In the genomic region with DNA sequence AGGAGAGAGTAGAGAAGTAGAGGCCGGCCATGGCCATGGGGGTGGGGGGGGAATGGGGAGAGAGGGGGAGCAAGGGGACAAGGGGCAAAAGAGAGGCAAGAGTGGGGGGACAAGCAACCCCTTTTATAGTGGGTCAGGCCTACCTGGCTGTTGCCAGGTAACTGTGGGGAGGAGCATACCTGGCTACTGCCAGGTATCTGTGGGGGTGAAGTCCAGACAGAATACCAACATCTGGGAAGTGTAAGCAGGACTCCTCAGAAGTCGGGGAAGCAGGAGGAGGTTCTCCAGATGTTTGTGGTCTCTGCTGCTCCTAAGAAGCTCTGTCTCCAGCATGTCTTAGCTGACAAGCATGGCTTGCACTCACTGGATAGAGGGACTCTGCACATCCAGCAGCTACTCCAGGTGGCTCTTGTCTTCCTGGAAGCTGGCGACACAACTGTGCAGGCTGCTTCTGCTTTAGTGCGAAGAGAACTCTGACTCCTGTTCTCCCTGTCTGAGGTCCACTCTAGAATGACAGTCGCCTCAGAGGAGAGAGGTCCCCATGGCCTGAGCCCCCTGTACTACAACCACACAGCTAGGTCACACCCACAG, we compare ENCODE assay signal across 30 mouse cellular contexts. TPM values are rescaled to one million over a fixed set of nuclear protein-coding genes. Genes with fewer than 3 reads are reported as not detected.
DNase-seq lines count a peak whose midpoint lies in the region; ATAC-seq lines count a peak whose summit lies in the region.
"Had no signal": no experiment of that assay in that cellular context is flagged by ENCODE, and none has a peak within 500 bp of the region (broad histone marks: within the 10 kb centered on the region; RNA-seq: fewer than 3 reads in every experiment).

No protein-coding gene starts in this region.

- H3K9ac ChIP-seq in forebrain, embryonic 11.5 days (ENCODE audit: low read length), result no peak overlapping the region
- no peak overlapping the region for H3K9ac ChIP-seq in kidney, embryonic 14.5 days (ENCODE audit: low read depth, low read length)
- no peak overlapping the region for H3K9ac ChIP-seq in lung, embryonic 16.5 days (ENCODE audit: low read length)
- H3K9ac ChIP-seq in stomach, embryonic 15.5 days, result no peak overlapping the region
- H3K9ac ChIP-seq: embryonic facial prominence, embryonic 15.5 days; heart, embryonic 13.5 days; hindbrain, embryonic 12.5 days; limb, embryonic 15.5 days; liver, embryonic 13.5 days; midbrain, embryonic 13.5 days had no signal

- no peaks in the 10 kb centered on the region for H3K4me1 ChIP-seq in forebrain, embryonic 11.5 days (replicated peaks; ENCODE audit: control insufficient read depth, insufficient read depth, low read length)
- H3K4me1 ChIP-seq in forebrain, embryonic 10.5 days, result peaks cover 14% of the 10 kb centered on the region
- peaks cover 15% of the 10 kb centered on the region for H3K4me1 ChIP-seq in kidney, embryonic 14.5 days (ENCODE audit: control insufficient read depth, insufficient read depth, low read length)
- H3K4me1 ChIP-seq in lung, embryonic 16.5 days (replicated peaks; ENCODE audit: control insufficient read depth, insufficient read depth, low read length), result peaks cover 9% of the 10 kb centered on the region
- H3K4me1 ChIP-seq in stomach, embryonic 15.5 days, result peaks cover 9% of the 10 kb centered on the region; the same call in 1 of the 2 replicates
- H3K4me1 ChIP-seq: liver, embryonic 13.5 days; midbrain, embryonic 13.5 days had no signal

- H3K4me3 ChIP-seq in forebrain, embryonic 11.5 days (ENCODE audit: low read depth, low read length), result no peak overlapping the region
- H3K4me3 ChIP-seq in forebrain, embryonic 10.5 days, result no peak overlapping the region
- no peak overlapping the region for H3K4me3 ChIP-seq in kidney, embryonic 14.5 days (ENCODE audit: low read length)
- no peak overlapping the region for H3K4me3 ChIP-seq in lung, embryonic 16.5 days (ENCODE audit: low read length)
- no peak overlapping the region for H3K4me3 ChIP-seq in stomach, embryonic 15.5 days (replicated peaks)
- H3K4me3 ChIP-seq: embryonic facial prominence, embryonic 10.5 days; embryonic facial prominence, embryonic 15.5 days; heart, embryonic 13.5 days; hindbrain, embryonic 12.5 days; limb, embryonic 10.5 days; limb, embryonic 15.5 days; liver, embryonic 13.5 days; midbrain, embryonic 13.5 days had no signal

- H3K9me3 ChIP-seq in forebrain, embryonic 11.5 days (ENCODE audit: control insufficient read depth, low read length), result no peaks in the 10 kb centered on the region
- no peaks in the 10 kb centered on the region for H3K9me3 ChIP-seq in forebrain, embryonic 10.5 days
- H3K9me3 ChIP-seq in kidney, embryonic 14.5 days (ENCODE audit: control insufficient read depth, low read length), result no peaks in the 10 kb centered on the region
- H3K9me3 ChIP-seq in lung, embryonic 16.5 days (ENCODE audit: control insufficient read depth, low read length), result no peaks in the 10 kb centered on the region
- no peaks in the 10 kb centered on the region for H3K9me3 ChIP-seq in stomach, embryonic 15.5 days
- H3K9me3 ChIP-seq: embryonic facial prominence, embryonic 10.5 days; embryonic facial prominence, embryonic 15.5 days; G1E; heart, embryonic 13.5 days; hindbrain, embryonic 12.5 days; limb, embryonic 10.5 days; limb, embryonic 15.5 days; liver, embryonic 13.5 days; midbrain, embryonic 13.5 days had no signal

- H3K36me3 ChIP-seq in forebrain, embryonic 11.5 days (ENCODE audit: control insufficient read depth, insufficient read depth, low read length), result no peaks in the 10 kb centered on the region
- H3K36me3 ChIP-seq in forebrain, embryonic 10.5 days (replicated peaks), result no peaks in the 10 kb centered on the region
- no peaks in the 10 kb centered on the region for H3K36me3 ChIP-seq in kidney, embryonic 14.5 days (ENCODE audit: control insufficient read depth, insufficient read depth, low read length)
- no peaks in the 10 kb centered on the region for H3K36me3 ChIP-seq in lung, embryonic 16.5 days (ENCODE audit: control insufficient read depth, insufficient read depth, low read length)
- H3K36me3 ChIP-seq in stomach, embryonic 15.5 days, result no peaks in the 10 kb centered on the region
- H3K36me3 ChIP-seq: embryonic facial prominence, embryonic 10.5 days; embryonic facial prominence, embryonic 15.5 days; G1E; heart, embryonic 13.5 days; hindbrain, embryonic 12.5 days; limb, embryonic 10.5 days; limb, embryonic 15.5 days; liver, embryonic 13.5 days; midbrain, embryonic 13.5 days had no signal

- no peak for ATAC-seq in forebrain, embryonic 11.5 days (replicated peaks; ENCODE audit: low FRiP score)
- peak; percentile 7; the same call in 1 of the 2 replicates for ATAC-seq in kidney, embryonic 14.5 days (ENCODE audit: low FRiP score, low TSS enrichment)
- peak; percentile 49; the same call in 1 of the 2 replicates for ATAC-seq in lung, embryonic 16.5 days (ENCODE audit: low read depth)
- 0 out of 2 replicates have a peak, but pooled peaks have one; percentile 10 for ATAC-seq in stomach, embryonic 15.5 days (ENCODE audit: insufficient read depth, low FRiP score, low read depth)
- ATAC-seq in CD4-positive, CD25-positive, alpha-beta regulatory T cell, adult 4 months, result no peak
- ATAC-seq: forebrain, embryonic 14.5 days; midbrain, embryonic 13.5 days had no signal

- H3K4me2 ChIP-seq in forebrain, embryonic 11.5 days (ENCODE audit: low read depth, low read length, severe bottlenecking), result no peak overlapping the region
- no peak overlapping the region for H3K4me2 ChIP-seq in kidney, embryonic 14.5 days (replicated peaks; ENCODE audit: low read depth, low read length)
- H3K4me2 ChIP-seq in lung, embryonic 16.5 days (ENCODE audit: low read depth, low read length), result no peak overlapping the region
- no peak overlapping the region for H3K4me2 ChIP-seq in stomach, embryonic 15.5 days
- H3K4me2 ChIP-seq: embryonic facial prominence, embryonic 15.5 days; heart, embryonic 13.5 days; hindbrain, embryonic 12.5 days; limb, embryonic 15.5 days; liver, embryonic 13.5 days; midbrain, embryonic 13.5 days had no signal

- H3K27me3 ChIP-seq in forebrain, embryonic 11.5 days (ENCODE audit: control insufficient read depth, insufficient read depth, low read length), result no peaks in the 10 kb centered on the region
- no peaks in the 10 kb centered on the region for H3K27me3 ChIP-seq in forebrain, embryonic 10.5 days (ENCODE audit: poor library complexity, severe bottlenecking)
- H3K27me3 ChIP-seq in kidney, embryonic 14.5 days (ENCODE audit: control insufficient read depth, insufficient read depth, low read length), result no peaks in the 10 kb centered on the region
- H3K27me3 ChIP-seq in lung, embryonic 16.5 days (ENCODE audit: control insufficient read depth, insufficient read depth, low read depth, low read length), result no peaks in the 10 kb centered on the region
- H3K27me3 ChIP-seq in stomach, embryonic 15.5 days (replicated peaks), result no peaks in the 10 kb centered on the region
- H3K27me3 ChIP-seq: embryonic facial prominence, embryonic 15.5 days; heart, embryonic 13.5 days; hindbrain, embryonic 12.5 days; limb, embryonic 15.5 days; liver, embryonic 13.5 days; midbrain, embryonic 13.5 days had no signal

- DNase-seq in forebrain, embryonic 11.5 days (ENCODE audit: low spot score), result peak; percentile 10
- DNase-seq in forebrain, embryonic 10.5 days (ENCODE audit: extremely low spot score, low spot score), result no peak
- no peak for DNase-seq in kidney, adult 8-10 months
- no peak for DNase-seq in lung, adult 18-20 months
- DNase-seq: adrenal gland, postnatal 10 days; cerebellum, adult 8-10 months; cerebellum, postnatal 25 days; gastrocnemius, postnatal 14 days; heart, postnatal 14 days; layer of hippocampus, adult 9-11 months; liver, embryonic 13.5 days; lung, adult 2 months; right cerebral cortex, adult 18-20 months; spleen, adult 18-20 months had no signal

- no peak overlapping the region for H3K27ac ChIP-seq in forebrain, embryonic 11.5 days (ENCODE audit: low read depth, low read length)
- no peak overlapping the region for H3K27ac ChIP-seq in forebrain, embryonic 10.5 days
- H3K27ac ChIP-seq in kidney, embryonic 14.5 days (ENCODE audit: low read depth, low read length), result no peak overlapping the region
- H3K27ac ChIP-seq in lung, embryonic 16.5 days (ENCODE audit: low read length), result no peak overlapping the region
- H3K27ac ChIP-seq in stomach, embryonic 15.5 days, result no peak overlapping the region
- H3K27ac ChIP-seq: embryonic facial prominence, embryonic 15.5 days; heart, embryonic 13.5 days; hindbrain, embryonic 12.5 days; limb, embryonic 15.5 days; liver, embryonic 13.5 days; macrophage; midbrain, embryonic 13.5 days had no signal

- 92% methylated on average over 5 of the region's 5 CpGs for WGBS in forebrain, embryonic 11.5 days
- WGBS in forebrain, embryonic 10.5 days, result 89% methylated on average over 5 of the region's 5 CpGs
- WGBS in kidney, embryonic 14.5 days, result 59% methylated on average over 5 of the region's 5 CpGs
- WGBS in lung, embryonic 16.5 days, result 45% methylated on average over 5 of the region's 5 CpGs
- 58% methylated on average over 5 of the region's 5 CpGs for WGBS in stomach, embryonic 15.5 days

RNA-seq across cellular contexts. Expression of a gene that starts 14.1 kb away (rescaled TPM):
- not detected in 2 replicates for polyA plus RNA-seq in forebrain, embryonic 11.5 days (2014; fragmentation: Nextera tagmentation; extraction: Ambion mirVana)
- polyA plus RNA-seq in forebrain, embryonic 10.5 days (2016; fragmentation: Nextera tagmentation; extraction: Ambion mirVana), result not detected in 2 replicates
- 3.6 and 4.3 TPM in 2 replicates for polyA plus RNA-seq in kidney, embryonic 14.5 days (2014; fragmentation: Nextera tagmentation; extraction: Ambion mirVana)
- 24.0 and 27.5 TPM in 2 replicates for polyA plus RNA-seq in lung, embryonic 16.5 days (2015; fragmentation: Nextera tagmentation; extraction: Ambion mirVana)
- polyA plus RNA-seq in stomach, embryonic 15.5 days (2015; fragmentation: Nextera tagmentation; extraction: Ambion mirVana), result 8.4 and 13.7 TPM in 2 replicates
- polyA plus RNA-seq in CD4-positive, CD25-positive, alpha-beta regulatory T cell, adult 4 months (2017; shearing (Covaris generic)), result not detected
- polyA plus RNA-seq: embryonic facial prominence, embryonic 10.5 days; forebrain, embryonic 14.5 days; G1E; limb, embryonic 10.5 days; liver, embryonic 13.5 days; midbrain, embryonic 13.5 days; neural tube, embryonic 11.5 days had no signal

RNA-seq across cellular contexts. Expression of a gene that starts 43.4 kb away (rescaled TPM):
- not detected in 2 replicates for polyA plus RNA-seq in forebrain, embryonic 11.5 days (2014; fragmentation: Nextera tagmentation; extraction: Ambion mirVana)
- polyA plus RNA-seq in forebrain, embryonic 10.5 days (2016; fragmentation: Nextera tagmentation; extraction: Ambion mirVana), result not detected in 2 replicates
- polyA plus RNA-seq in kidney, embryonic 14.5 days (2014; fragmentation: Nextera tagmentation; extraction: Ambion mirVana), result 4.4 and 9.3 TPM in 2 replicates
- not detected in 2 replicates for polyA plus RNA-seq in lung, embryonic 16.5 days (2015; fragmentation: Nextera tagmentation; extraction: Ambion mirVana)
- polyA plus RNA-seq in stomach, embryonic 15.5 days (2015; fragmentation: Nextera tagmentation; extraction: Ambion mirVana), result not detected in 2 replicates
- polyA plus RNA-seq in CD4-positive, CD25-positive, alpha-beta regulatory T cell, adult 4 months (2017; shearing (Covaris generic)), result not detected
- polyA plus RNA-seq: C2C12; embryonic facial prominence, embryonic 10.5 days; forebrain, embryonic 14.5 days; G1E; heart, embryonic 13.5 days; hindbrain, embryonic 12.5 days; limb, embryonic 10.5 days; limb, embryonic 15.5 days; liver, embryonic 13.5 days; lung, adult 2 months; macrophage; midbrain, embryonic 13.5 days; neural tube, embryonic 11.5 days had no signal

Comparison
In these comparisons a context has a peak if more than half of its experiments do, and no peak if none do; other contexts are left out.
1. ATAC-seq: peak in kidney, embryonic 14.5 days (single experiment), lung, embryonic 16.5 days (single experiment) and stomach, embryonic 15.5 days (single experiment); none in forebrain, embryonic 11.5 days (single experiment) and CD4-positive, CD25-positive, alpha-beta regulatory T cell, adult 4 months (single experiment).